Mouse (Mus musculus): ENCODE results near the gene Ctcfl. TPM values are rescaled to one million over a fixed set of nuclear protein-coding genes. Genes with fewer than 3 reads are reported as not detected.

Ctcfl gene
- polyA plus RNA-seq (2012; rRNA removed) = not detected in 2 replicates

GRCm38 (mm10) chr2:173119023-173119944, at the start of gene Ctcfl:
Gene Ctcfl, minus strand, starts transcription at chr2:173119525.

GRCm38 (mm10) chr2:173152436-173153151, 33.3 kb upstream of the Ctcfl start, which contains the start of gene Pck1:
Gene Pck1, plus strand, starts transcription at chr2:173153048.

Other genes starting within 250 kb of the Ctcfl start
- gene Bmp7, start 179.2 kb downstream of the Ctcfl start, polyA plus RNA-seq (2012; rRNA removed) = 13.6 and 24.4 TPM in 2 replicates
- 0.44 and 0.89 TPM in 2 replicates for gene Spo11, start 141.8 kb downstream of the Ctcfl start, polyA plus RNA-seq (2012; rRNA removed)
- gene Rae1, start 119.4 kb downstream of the Ctcfl start, polyA plus RNA-seq (2012; rRNA removed) = 76.9 and 123 TPM in 2 replicates
- 58.4 and 98.6 TPM in 2 replicates for gene Rbm38, start 99.0 kb downstream of the Ctcfl start, polyA plus RNA-seq (2012; rRNA removed)
- 0.04 and 0.05 TPM in 2 replicates for gene Pck1, start 33.5 kb upstream of the Ctcfl start, polyA plus RNA-seq (2012; rRNA removed)
- 0.20 and 0.78 TPM in 2 replicates for gene Zbp1, start 99.4 kb upstream of the Ctcfl start, polyA plus RNA-seq (2012; rRNA removed)
- gene Pmepa1, start 157.0 kb upstream of the Ctcfl start, polyA plus RNA-seq (2012; rRNA removed) = 16.7 and 19.0 TPM in 2 replicates